Mouse (Mus musculus) A20 (cell line): ENCODE results near the gene Lhx5.

Experiments used
- DNase-seq: peaks from one replicate; pipeline ENCODE4 v3.0.0-alpha.2; 2011; ENCODE audit warnings: low read depth, low spot score

The Lhx5 gene

GRCm38 (mm10) chr5:120465062-120465461 lies 33.6 kb downstream of the Lhx5 start:
- peak; percentile 64 for DNase-seq

GRCm38 (mm10) chr5:120465860-120466259 lies 34.4 kb downstream of the Lhx5 start:
- no peak for DNase-seq

- DNase-seq: no peak
These were observed 35.5 kb downstream of the Lhx5 start for GRCm38 (mm10) chr5:120467026-120467425.

- no peak for DNase-seq
These were observed 36.8 kb downstream of the Lhx5 start for GRCm38 (mm10) chr5:120468336-120468735.

- DNase-seq: no peak
These were observed 37.3 kb downstream of the Lhx5 start for GRCm38 (mm10) chr5:120468830-120469229.

- no peak for DNase-seq
These were observed 40.0 kb downstream of the Lhx5 start for GRCm38 (mm10) chr5:120471538-120471937.

DNA sequence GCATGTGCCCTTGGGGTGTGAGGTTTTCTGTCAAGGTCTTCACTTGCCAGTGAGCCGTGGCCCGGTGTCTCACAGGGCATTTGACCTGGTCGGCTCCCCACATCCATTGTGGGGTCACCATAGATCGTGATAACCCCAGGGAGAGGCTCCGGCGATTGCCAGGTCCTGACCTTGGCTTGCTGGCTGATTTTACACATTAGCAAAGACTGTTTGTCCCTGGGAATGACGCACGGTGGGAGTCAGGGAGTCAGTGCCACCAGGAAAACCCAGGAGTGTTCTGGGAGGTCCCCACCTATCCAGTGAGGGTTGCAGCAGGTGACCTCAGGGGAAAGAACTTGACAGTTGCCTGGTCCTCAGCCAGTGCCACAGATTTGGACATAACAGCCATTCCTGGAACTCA lies 41.3 kb downstream of the Lhx5 start, which contains the start of gene Sdsl:
Gene Sdsl, minus strand, starts transcription at position 41 of the 400 bp plus-strand sequence.
- DNase-seq: no peak

DNA sequence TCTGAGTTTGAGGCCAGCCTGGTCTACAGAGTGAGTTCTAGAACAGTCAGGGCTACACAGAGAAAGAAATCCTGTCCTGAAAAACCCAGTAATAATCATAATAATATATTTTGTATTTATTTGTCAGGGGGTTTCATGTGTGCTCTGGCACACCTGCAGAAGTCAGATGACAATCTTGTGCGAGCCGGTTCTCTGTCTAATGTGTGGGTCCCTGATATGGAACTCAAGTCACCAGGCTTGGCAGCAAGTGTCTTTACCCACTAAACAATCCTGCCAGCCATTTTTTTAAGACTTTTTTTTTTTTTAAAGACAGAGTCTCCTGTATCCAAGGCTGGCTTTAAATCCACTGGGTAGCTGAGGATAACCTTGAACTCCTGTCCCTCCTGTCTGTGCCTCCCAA lies 41.9 kb downstream of the Lhx5 start:
- DNase-seq: no peak

- DNase-seq: no peak
These were observed 44.4 kb downstream of the Lhx5 start for GRCm38 (mm10) chr5:120475861-120476260.

DNA sequence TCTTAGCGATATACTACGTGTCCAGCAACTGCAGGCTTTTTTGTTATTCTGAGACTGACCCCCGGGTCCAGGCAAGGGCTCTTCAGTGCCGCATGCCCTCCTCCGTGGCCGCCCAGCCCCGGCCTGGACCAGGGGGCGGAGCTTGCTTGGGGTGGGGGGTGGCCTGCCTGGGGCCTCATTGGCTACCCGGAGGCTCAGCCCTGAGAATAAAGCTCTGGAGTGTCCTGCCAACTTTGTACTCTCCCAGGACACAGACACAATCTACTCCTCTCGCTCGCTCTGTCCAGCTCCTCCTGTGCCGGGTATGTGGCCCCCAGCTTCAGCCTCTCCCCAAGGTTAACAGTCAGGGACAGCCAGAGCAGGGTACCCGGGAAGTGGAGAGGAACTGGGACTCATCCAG lies 44.8 kb downstream of the Lhx5 start, which contains the start of gene Sds:
Gene Sds, plus strand, starts transcription at position 231 of the 400 bp plus-strand sequence.
- no peak for DNase-seq

- DNase-seq: no peak
These were observed 46.5 kb downstream of the Lhx5 start for GRCm38 (mm10) chr5:120477993-120478392.

GRCm38 (mm10) chr5:120479538-120479937 lies 48.0 kb downstream of the Lhx5 start:
- DNase-seq: peak; percentile 43

- no peak for DNase-seq
These were observed 49.7 kb downstream of the Lhx5 start for GRCm38 (mm10) chr5:120481205-120481604.

GRCm38 (mm10) chr5:120483399-120483798 lies 51.9 kb downstream of the Lhx5 start:
- no peak for DNase-seq

- DNase-seq: no peak
These were observed 56.3 kb downstream of the Lhx5 start for GRCm38 (mm10) chr5:120487844-120488243.

DNA sequence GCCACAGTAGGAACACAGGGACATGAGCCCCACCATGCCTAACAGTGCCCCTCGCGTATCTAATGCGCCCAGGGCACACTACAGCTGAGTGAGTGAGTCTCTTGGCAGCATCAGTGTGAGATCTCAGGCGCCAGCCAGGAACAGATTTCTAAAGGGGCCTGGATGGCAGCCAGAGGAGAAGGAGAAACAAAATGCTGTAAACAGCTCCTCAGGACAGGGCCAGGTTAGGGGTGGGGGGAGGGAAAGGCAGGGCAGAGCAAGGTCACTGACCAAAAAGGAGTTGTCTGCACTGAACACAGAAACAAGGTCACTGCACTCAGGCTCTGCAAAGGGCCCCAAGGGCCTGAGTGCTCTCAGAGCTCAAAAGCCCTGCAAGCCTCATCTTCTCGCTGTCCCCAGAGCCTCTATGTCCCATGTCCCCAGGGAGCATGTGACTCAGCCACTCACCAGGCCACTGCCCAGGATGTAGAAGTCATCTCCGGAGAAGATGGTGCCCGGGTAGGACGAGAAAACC lies 59.2 kb downstream of the Lhx5 start:
- DNase-seq: no peak
